9 mouse cellular contexts compared by ENCODE assay signal in genomic region chr9:43737871-43738292, GRCm38 (mm10). TPM values are rescaled to one million over a fixed set of nuclear protein-coding genes. Genes with fewer than 3 reads are reported as not detected.
DNase-seq lines count a peak whose midpoint lies in the region; ATAC-seq and TF ChIP-seq lines count a peak whose summit lies in the region.
"Had no signal": no experiment of that assay in that cellular context is flagged by ENCODE, and none has a peak within 500 bp of the region (broad histone marks: within the 10 kb centered on the region; RNA-seq: fewer than 3 reads in every experiment).

No protein-coding gene starts in this region.

- no peak for TF ChIP-seq RAD21 in MEL (IDR thresholded peaks at IDR 0.05; ENCODE audit: low read depth, low read length)

- H3K27ac ChIP-seq in MEL (ENCODE audit: control insufficient read depth, low read depth, low read length) = no peak overlapping the region
- H3K27ac ChIP-seq in embryonic facial prominence, embryonic 10.5 days (replicated peaks) = peak overlapping the region; percentile 30; the same call in 1 of the 2 replicates
- peak overlapping the region; percentile 71 for H3K27ac ChIP-seq in kidney, embryonic 16.5 days (ENCODE audit: low read length)
- no peak overlapping the region for H3K27ac ChIP-seq in layer of hippocampus, adult 2 months
- H3K27ac ChIP-seq: liver, embryonic 14.5 days had no signal

- no peak overlapping the region for H3K9ac ChIP-seq in MEL (ENCODE audit: control insufficient read depth, low read depth, low read length, poor library complexity, severe bottlenecking)
- 0 out of 2 replicates have a peak overlapping the region, but pooled peaks have one; percentile 9 for H3K9ac ChIP-seq in kidney, embryonic 16.5 days (replicated peaks; ENCODE audit: low read length)
- H3K9ac ChIP-seq: liver, embryonic 14.5 days had no signal

- no peaks in the 10 kb centered on the region for H3K79me2 ChIP-seq in MEL (ENCODE audit: control insufficient read depth, insufficient read depth, low read length, poor library complexity)

- no peak for TF ChIP-seq POLR2A in MEL (IDR thresholded peaks at IDR 0.05; ENCODE audit: control insufficient read depth in 1 of 2, insufficient read depth in 1 of 2, low read depth in 1 of 2, low read length in 2 of 2, poor library complexity in 1 of 2)

- no peak for TF ChIP-seq EP300 in MEL (IDR thresholded peaks at IDR 0.05; ENCODE audit: low read depth in 1 of 2, low read length in 2 of 2)

- DNase-seq in MEL (ENCODE audit: low read depth, low spot score) = no peak
- peak; percentile 68 for DNase-seq in embryonic facial prominence, embryonic 10.5 days (ENCODE audit: low spot score)
- DNase-seq in lung, postnatal 4 days = peak; percentile 60 to 74
- DNase-seq in layer of hippocampus, adult 2 months (ENCODE audit: low spot score in 2 of 2) = no peak
- DNase-seq in spleen, adult 18-20 months = no peak
- no peak for DNase-seq in urinary bladder, postnatal 25 days (ENCODE audit: low spot score)
- no peak for DNase-seq in layer of hippocampus, postnatal 36 days

- peak overlapping the region; percentile 35 for H3K4me2 ChIP-seq in kidney, embryonic 16.5 days (replicated peaks; ENCODE audit: low read depth, low read length)

- ATAC-seq in kidney, embryonic 16.5 days (ENCODE audit: low FRiP score, low TSS enrichment) = peak; percentile 69

- no peak for TF ChIP-seq CTCF in MEL (IDR thresholded peaks at IDR 0.05 in 2 of 3, conservative IDR thresholded peaks at IDR 0.05 in 1 of 3; ENCODE audit: control insufficient read depth in 1 of 3, insufficient read depth in 1 of 3, low read depth in 2 of 3, low read length in 3 of 3, poor library complexity in 1 of 3, severe bottlenecking in 1 of 3)
- TF ChIP-seq CTCF in layer of hippocampus, adult 2 months (conservative IDR thresholded peaks at IDR 0.05) = no peak

- no peaks in the 10 kb centered on the region for H3K27me3 ChIP-seq in MEL (ENCODE audit: control insufficient read depth in 1 of 2, insufficient read depth in 2 of 2, low read length in 2 of 2)
- H3K27me3 ChIP-seq in embryonic facial prominence, embryonic 10.5 days (replicated peaks; ENCODE audit: low read depth, poor library complexity, severe bottlenecking) = peaks cover 45% of the 10 kb centered on the region
- peaks cover 13% of the 10 kb centered on the region; the same call in 1 of the 2 replicates for H3K27me3 ChIP-seq in kidney, embryonic 16.5 days (ENCODE audit: insufficient read depth, low read length)

- H3K36me3 ChIP-seq in MEL (ENCODE audit: control insufficient read depth in 1 of 2, insufficient read depth in 2 of 2, low read length in 2 of 2) = 0 out of 4 replicates have a peak, but pooled peaks cover 0 to 3% of the 10 kb centered on the region in 2 experiments
- H3K36me3 ChIP-seq in embryonic facial prominence, embryonic 10.5 days (replicated peaks) = no peaks in the 10 kb centered on the region
- no peaks in the 10 kb centered on the region for H3K36me3 ChIP-seq in kidney, embryonic 16.5 days (ENCODE audit: insufficient read depth, low read length)

- H3K9me3 ChIP-seq in MEL (replicated peaks; ENCODE audit: insufficient read depth, low read length) = no peaks in the 10 kb centered on the region
- no peaks in the 10 kb centered on the region for H3K9me3 ChIP-seq in embryonic facial prominence, embryonic 10.5 days
- H3K9me3 ChIP-seq in kidney, embryonic 16.5 days (ENCODE audit: low read length) = no peaks in the 10 kb centered on the region

- H3K4me1 ChIP-seq in MEL (ENCODE audit: control insufficient read depth in 1 of 2, insufficient read depth in 2 of 2, low read length in 2 of 2) = peaks cover 5 to 16% of the 10 kb centered on the region in 2 experiments; a peak in 2 of 4 replicates
- H3K4me1 ChIP-seq in embryonic facial prominence, embryonic 10.5 days = peaks cover 34% of the 10 kb centered on the region
- peaks cover 27% of the 10 kb centered on the region for H3K4me1 ChIP-seq in kidney, embryonic 16.5 days (ENCODE audit: insufficient read depth, low read length)

- no peak overlapping the region for H3K4me3 ChIP-seq in MEL (ENCODE audit: control insufficient read depth in 1 of 2, insufficient read depth in 1 of 2, low read depth in 2 of 2, low read length in 2 of 2)
- peak overlapping the region; percentile 46 for H3K4me3 ChIP-seq in embryonic facial prominence, embryonic 10.5 days
- peak overlapping the region; percentile 3; the same call in 1 of the 2 replicates for H3K4me3 ChIP-seq in kidney, embryonic 16.5 days (ENCODE audit: low read length)
- no peak overlapping the region for H3K4me3 ChIP-seq in layer of hippocampus, adult 2 months

- WGBS in embryonic facial prominence, embryonic 10.5 days = under 1% methylated on average over 12 of the region's 12 CpGs
- WGBS in kidney, embryonic 16.5 days = 0% methylated on average over 12 of the region's 12 CpGs

TF ChIP-seq in MEL, 35 proteins besides CTCF, POLR2A, EP300 and RAD21:
- TF ChIP-seq POLR2AphosphoS5 (IDR thresholded peaks at IDR 0.05; ENCODE audit: borderline replicate concordance, low read depth, low read length) (no peak), USF1 (IDR thresholded peaks at IDR 0.05; ENCODE audit: low read depth, low read length) (peak; percentile 46; the same call in 1 of the 2 replicates)
TF ChIP-seq in MEL: peak in this region for 1.

RNA-seq across cellular contexts. Expression of gene Nectin1, which starts 5.9 kb away (rescaled TPM):
- total RNA-seq in MEL (2012; rRNA removed) = 3.8 and 3.9 TPM in 2 replicates
- 1 to 10 TPM in 1 of 2 experiments, not detected in 1; 6.2 TPM for polyA plus RNA-seq in MEL (2012; ENCODE audit: insufficient read depth in 1 of 2, insufficient read length in 2 of 2, low read depth in 1 of 2, low replicate concordance in 2 of 2, missing spikeins in 1 of 2)
- 5.0 TPM in 2 replicates for polyA plus RNA-seq in embryonic facial prominence, embryonic 10.5 days (2016; fragmentation: Nextera tagmentation; extraction: Ambion mirVana)
- 4.3 and 4.7 TPM in 2 replicates for polyA plus RNA-seq in kidney, embryonic 16.5 days (2015; fragmentation: Nextera tagmentation; extraction: Ambion mirVana)
- 10 to 100 TPM; 67.2 to 72.6 TPM for total RNA-seq in layer of hippocampus, adult 2 months (2021)
- 10 to 100 TPM; 73.5 to 75.3 TPM for total RNA-seq in layer of hippocampus, postnatal 36 days (2021)

Comparison
In these comparisons a context has a peak if more than half of its experiments do, and no peak if none do; other contexts are left out.
1. DNase-seq: peak in embryonic facial prominence, embryonic 10.5 days (single experiment) and lung, postnatal 4 days (2 of 2); none in MEL (single experiment), layer of hippocampus, adult 2 months (0 of 2), spleen, adult 18-20 months (0 of 2), urinary bladder, postnatal 25 days (single experiment) and layer of hippocampus, postnatal 36 days (0 of 2).
2. H3K27ac ChIP-seq: peak in embryonic facial prominence, embryonic 10.5 days (single experiment) and kidney, embryonic 16.5 days (single experiment); none in MEL (single experiment) and layer of hippocampus, adult 2 months (single experiment).
3. H3K4me3 ChIP-seq: peak in embryonic facial prominence, embryonic 10.5 days (single experiment) and kidney, embryonic 16.5 days (single experiment); none in MEL (0 of 2) and layer of hippocampus, adult 2 months (single experiment).
4. RNA of gene Nectin1, which starts 5.9 kb away (total RNA-seq): 73.5 to 75.3 TPM in layer of hippocampus, postnatal 36 days and 67.2 to 72.6 TPM in layer of hippocampus, adult 2 months; 3.8 to 3.9 TPM in MEL; every median in the first group is over 10 times any median in the second.